Mouse (Mus musculus) lung, adult 2 months (tissue): ENCODE data around the gene Pitpnc1.

Experiments
- CTCF ChIP-seq: fragments of 200-500 bp; IDR thresholded peaks from 2 replicates; pipeline ENCODE4 v1.5.1; 2011; ENCODE audit warnings: mild to moderate bottlenecking, low read length, control low read depth; ENCODE audit not compliant: insufficient read depth
- POLR2A ChIP-seq: fragments of 200-500 bp; IDR thresholded peaks from 2 replicates; pipeline ENCODE4 v1.6.1; 2011; ENCODE audit warnings: low read depth, mild to moderate bottlenecking, control low read depth, low read length, borderline replicate concordance; ENCODE audit errors: extremely low read depth

GRCm38 (mm10) chr11:107470521-107471041 is at the start of gene Pitpnc1:
- no peak for TF ChIP-seq CTCF
- TF ChIP-seq POLR2A: peak; percentile 87
